Mouse (Mus musculus) midbrain, embryonic 12.5 days (tissue): ENCODE data around the gene Gm45521. TPM values are rescaled to one million over a fixed set of nuclear protein-coding genes. Genes with fewer than 3 reads are reported as not detected.

Experiments
- ATAC-seq: fragments of 200-750 bp; cut with Nextera tagmentation; 2 replicates; pipeline ENCODE4 v1.8.0; 2017; ENCODE audit warnings: low read depth, moderate TSS enrichment, moderate library complexity; ENCODE audit not compliant: low FRiP score
- H3K27ac ChIP-seq: fragments of 300-500 bp; sonication (generic); replicated peaks from 2 replicates; pipeline ENCODE4 v1.5.1; 2016; ENCODE audit warnings: mild to moderate bottlenecking
- H3K27me3 ChIP-seq: fragments of 300-500 bp; sonication (generic); 2 replicates; pipeline ENCODE4 v1.6.1; 2016; ENCODE audit warnings: mild to moderate bottlenecking
- H3K36me3 ChIP-seq: fragments of 300-500 bp; sonication (generic); 2 replicates; pipeline ENCODE4 v1.6.1; 2016
- H3K4me1 ChIP-seq: fragments of 300-500 bp; sonication (generic); 2 replicates; pipeline ENCODE4 v1.6.1; 2016
- H3K4me2 ChIP-seq: fragments of 300-500 bp; sonication (generic); replicated peaks from 2 replicates; pipeline ENCODE4 v1.6.1; 2016; ENCODE audit warnings: mild to moderate bottlenecking, moderate library complexity
- H3K4me3 ChIP-seq: fragments of 300-500 bp; sonication (generic); 2 replicates; pipeline ENCODE4 v1.5.1; 2016; ENCODE audit warnings: mild to moderate bottlenecking
- H3K9ac ChIP-seq: fragments of 300-500 bp; sonication (generic); replicated peaks from 2 replicates; pipeline ENCODE4 v1.6.1; 2016; ENCODE audit warnings: mild to moderate bottlenecking, moderate library complexity
- H3K9me3 ChIP-seq: fragments of 300-500 bp; sonication (generic); 2 replicates; pipeline ENCODE4 v1.6.1; 2016; ENCODE audit warnings: mild to moderate bottlenecking
- WGBS: fragments of 180-500 bp; shearing (Covaris S2); methylation state at CpG from one replicate; pipeline ENCODE4 v1.1.7; 2016; 5-methylcytosine and 5-hydroxymethylcytosine counted together
- polyA plus RNA-seq: library from polyadenylated mRNA; unstranded; fragments of >200 nt; fragmentation: Nextera tagmentation; extraction: Ambion mirVana; gene quantifications from 2 replicates; pipeline ENCODE4 v1.2.1, GENCODE M21; 2016

The Gm45521 gene
- polyA plus RNA-seq: not detected in 2 replicates

GRCm38 (mm10) chr14:7957049-7957448 lies at the start of gene Gm45521:
Gm45521 (plus strand) TSS chr14:7957288.
- no peak within 1 kb of the TSS for H3K4me3 ChIP-seq
- H3K4me1 ChIP-seq: peaks cover 17% of the 10 kb centered on the region
- H3K27me3 ChIP-seq: no peaks in the 10 kb centered on the region
- no peak within 1 kb of the TSS for H3K9ac ChIP-seq
- no peak within 1 kb of the TSS for H3K27ac ChIP-seq
- no peak within 1 kb of the TSS for H3K4me2 ChIP-seq
- ATAC-seq: peak; percentile 61
- 43% methylated on average over 9 of the region's 9 CpGs for WGBS
- no peaks in the 10 kb centered on the region for H3K9me3 ChIP-seq
- H3K36me3 ChIP-seq: no peaks in the 10 kb centered on the region

DNA sequence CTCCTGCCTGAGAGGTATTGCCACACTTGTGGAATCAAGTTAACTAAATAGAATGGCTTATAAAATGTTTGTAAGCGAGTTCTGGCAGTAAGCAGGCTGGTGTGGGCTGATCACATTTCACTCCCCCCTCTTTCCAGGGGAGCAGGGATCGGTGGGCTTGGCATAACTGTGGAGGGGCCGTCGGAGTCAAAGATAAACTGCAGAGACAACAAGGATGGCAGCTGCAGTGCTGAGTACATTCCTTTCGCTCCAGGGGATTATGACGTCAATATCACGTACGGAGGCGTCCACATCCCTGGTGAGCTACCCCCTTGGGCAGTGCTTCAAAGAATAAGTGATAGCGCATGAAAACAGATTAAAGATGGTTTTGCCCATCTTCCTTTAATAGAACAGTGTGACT lies 47.6 kb upstream of the Gm45521 start:
- no peak overlapping the region for H3K4me3 ChIP-seq
- H3K4me2 ChIP-seq: no peak overlapping the region
- no peak overlapping the region for H3K9ac ChIP-seq
- ATAC-seq: no peak
- H3K9me3 ChIP-seq: no peaks in the 10 kb centered on the region
- H3K27me3 ChIP-seq: no peaks in the 10 kb centered on the region
- WGBS: 81% methylated on average over 10 of the region's 10 CpGs
- H3K27ac ChIP-seq: no peak overlapping the region
- H3K36me3 ChIP-seq: peaks cover 27% of the 10 kb centered on the region
- no peaks in the 10 kb centered on the region for H3K4me1 ChIP-seq

- WGBS: 74% methylated on average over 7 of the region's 7 CpGs
- Histone ChIP-seq H3K27ac (no peak overlapping the region), H3K4me3 (no peak overlapping the region), H3K4me2 (no peak overlapping the region), H3K36me3 (peaks cover 40% of the 10 kb centered on the region), H3K4me1 (no peaks in the 10 kb centered on the region), H3K9ac (no peak overlapping the region), H3K27me3 (no peaks in the 10 kb centered on the region), H3K9me3 (no peaks in the 10 kb centered on the region)
- ATAC-seq: no peak
These were observed 43.2 kb upstream of the Gm45521 start for GRCm38 (mm10) chr14:7913842-7914241.

DNA sequence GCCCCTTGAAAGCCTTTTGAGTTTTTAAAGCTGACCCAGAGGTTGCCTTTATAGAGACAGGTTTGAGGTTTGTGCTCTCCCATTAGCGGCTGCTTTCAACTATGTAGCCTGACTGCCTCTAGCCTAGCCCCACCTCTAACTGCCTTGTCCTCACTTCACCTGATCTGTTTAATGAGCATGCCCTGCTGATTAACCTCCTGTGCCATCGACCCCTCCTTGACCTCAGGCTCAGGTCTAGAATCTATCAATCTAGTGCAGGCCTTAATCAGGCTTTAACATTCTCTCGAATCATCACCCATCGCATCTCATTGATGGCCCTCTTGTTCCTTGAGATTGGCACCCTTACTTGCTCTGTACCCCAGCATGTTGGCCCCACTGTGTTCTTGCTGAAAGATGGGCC lies 42.6 kb upstream of the Gm45521 start:
- Histone ChIP-seq H3K27me3 (no peaks in the 10 kb centered on the region), H3K9ac (no peak overlapping the region), H3K36me3 (peaks cover 46% of the 10 kb centered on the region), H3K4me3 (no peak overlapping the region), H3K4me1 (no peaks in the 10 kb centered on the region), H3K4me2 (no peak overlapping the region), H3K27ac (no peak overlapping the region), H3K9me3 (no peaks in the 10 kb centered on the region)
- 82% methylated on average over 4 of the region's 4 CpGs for WGBS
- no peak for ATAC-seq

DNA sequence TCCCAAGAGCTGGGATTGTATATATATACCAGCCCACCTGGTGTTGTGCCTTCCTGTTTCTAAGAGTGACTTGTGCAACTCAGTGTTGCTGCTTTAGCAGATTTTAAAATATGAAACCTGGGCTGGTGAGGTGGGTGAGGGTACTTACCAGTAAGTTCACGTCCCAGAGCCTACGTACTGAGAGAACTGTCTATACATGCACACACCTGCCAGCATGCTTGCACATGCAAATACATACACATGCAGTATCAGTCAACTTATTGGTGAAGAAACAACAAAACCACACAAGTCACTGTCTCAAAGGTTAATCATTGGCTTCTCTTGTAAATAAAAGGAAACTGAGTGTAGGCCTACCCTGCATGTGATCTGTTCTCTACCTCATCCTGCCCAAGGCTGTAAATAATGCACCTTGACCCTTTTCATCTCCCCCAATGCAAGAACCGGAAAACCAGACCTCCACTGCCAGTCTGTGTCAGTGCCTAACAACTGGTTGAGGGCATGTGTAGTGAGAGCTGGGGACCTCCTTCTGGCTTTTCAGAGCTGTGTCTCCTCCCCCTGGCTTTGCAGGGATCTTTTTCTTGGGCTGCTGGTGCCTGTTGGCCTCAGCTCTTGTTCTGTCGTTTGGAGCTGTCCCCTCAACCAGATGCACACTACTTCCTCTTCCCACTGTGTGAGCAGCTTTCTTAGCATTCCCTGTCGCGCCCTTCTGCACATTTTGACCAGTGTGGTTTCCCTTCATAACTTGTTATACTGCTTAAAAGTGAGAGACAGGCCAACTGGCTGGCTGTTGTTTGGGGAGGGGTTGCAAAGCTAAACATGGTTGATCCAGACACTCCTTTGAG lies 38.7 kb upstream of the Gm45521 start:
- H3K9ac ChIP-seq: no peak overlapping the region
- no peak for ATAC-seq
- H3K4me2 ChIP-seq: no peak overlapping the region
- 87% methylated on average over 6 of the region's 6 CpGs for WGBS
- peaks cover 61% of the 10 kb centered on the region for H3K36me3 ChIP-seq
- H3K4me1 ChIP-seq: no peaks in the 10 kb centered on the region
- no peak overlapping the region for H3K27ac ChIP-seq
- no peaks in the 10 kb centered on the region for H3K27me3 ChIP-seq
- H3K4me3 ChIP-seq: no peak overlapping the region
- no peaks in the 10 kb centered on the region for H3K9me3 ChIP-seq

GRCm38 (mm10) chr14:7919309-7919708 lies 37.8 kb upstream of the Gm45521 start:
- Histone ChIP-seq H3K4me2 (no peak overlapping the region), H3K4me3 (no peak overlapping the region), H3K27me3 (no peaks in the 10 kb centered on the region), H3K36me3 (peaks cover 65% of the 10 kb centered on the region), H3K27ac (no peak overlapping the region), H3K4me1 (no peaks in the 10 kb centered on the region), H3K9me3 (no peaks in the 10 kb centered on the region), H3K9ac (no peak overlapping the region)
- ATAC-seq: no peak
- 95% methylated on average over 5 of the region's 5 CpGs for WGBS

DNA sequence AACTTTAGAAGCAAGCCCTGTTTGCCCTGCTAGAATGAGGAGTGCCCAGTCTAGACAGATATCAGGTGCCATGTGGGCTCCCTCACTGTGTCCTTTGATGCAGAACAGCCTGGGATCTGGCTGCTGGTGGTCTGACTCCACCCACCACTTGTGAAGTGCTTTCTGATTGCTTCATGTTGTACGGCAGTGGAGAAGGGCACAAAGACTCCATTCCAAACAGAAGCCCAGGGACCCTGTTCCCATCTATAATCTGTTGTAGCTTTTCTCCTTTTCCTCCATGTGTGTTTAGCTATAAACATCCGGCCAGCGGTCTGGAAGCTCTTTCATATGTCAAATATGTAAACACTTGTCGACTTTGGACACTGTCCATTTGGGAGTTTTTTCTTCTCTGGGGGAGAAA lies 37.2 kb upstream of the Gm45521 start:
- WGBS: 80% methylated on average over 4 of the region's 4 CpGs
- Histone ChIP-seq H3K9ac (no peak overlapping the region), H3K4me2 (no peak overlapping the region), H3K36me3 (peaks cover 67% of the 10 kb centered on the region), H3K27me3 (no peaks in the 10 kb centered on the region), H3K4me3 (no peak overlapping the region), H3K27ac (no peak overlapping the region), H3K9me3 (no peaks in the 10 kb centered on the region), H3K4me1 (no peaks in the 10 kb centered on the region)
- no peak for ATAC-seq

- H3K4me1 ChIP-seq: no peaks in the 10 kb centered on the region
- no peak overlapping the region for H3K4me2 ChIP-seq
- no peak overlapping the region for H3K4me3 ChIP-seq
- no peak overlapping the region for H3K9ac ChIP-seq
- H3K27me3 ChIP-seq: no peaks in the 10 kb centered on the region
- peaks cover 70% of the 10 kb centered on the region for H3K36me3 ChIP-seq
- no peak for ATAC-seq
- H3K27ac ChIP-seq: no peak overlapping the region
- 89% methylated on average over 5 of the region's 5 CpGs for WGBS
- H3K9me3 ChIP-seq: no peaks in the 10 kb centered on the region
These were observed 35.6 kb upstream of the Gm45521 start for GRCm38 (mm10) chr14:7921459-7921858.

DNA sequence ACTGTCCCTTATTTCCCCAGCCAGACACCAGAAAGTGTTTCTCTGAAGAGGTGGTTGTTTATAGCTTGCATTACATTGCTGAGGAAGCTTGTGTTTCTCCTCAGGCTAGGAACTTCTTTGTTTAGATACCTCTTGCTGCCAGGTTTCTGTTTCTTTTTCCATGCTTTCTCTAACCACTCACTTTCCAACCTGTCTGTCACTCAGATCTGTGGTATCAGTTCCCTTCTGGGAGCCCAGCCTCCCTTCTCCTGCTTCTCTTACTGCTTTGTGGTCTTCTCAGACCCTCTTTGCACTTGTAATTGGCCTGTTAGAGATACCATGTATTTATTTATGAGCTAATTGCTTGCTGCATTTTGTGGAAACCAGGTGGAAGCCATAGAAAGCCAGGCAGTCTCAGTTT lies 33.5 kb upstream of the Gm45521 start:
- no peak overlapping the region for H3K9ac ChIP-seq
- no peaks in the 10 kb centered on the region for H3K4me1 ChIP-seq
- no peak overlapping the region for H3K27ac ChIP-seq
- no peak for ATAC-seq
- no peaks in the 10 kb centered on the region for H3K9me3 ChIP-seq
- no peak overlapping the region for H3K4me2 ChIP-seq
- no peak overlapping the region for H3K4me3 ChIP-seq
- no peaks in the 10 kb centered on the region for H3K27me3 ChIP-seq
- peaks cover 57% of the 10 kb centered on the region for H3K36me3 ChIP-seq

GRCm38 (mm10) chr14:7928362-7928761 lies 28.7 kb upstream of the Gm45521 start:
- no peaks in the 10 kb centered on the region for H3K27me3 ChIP-seq
- no peak overlapping the region for H3K4me3 ChIP-seq
- H3K9me3 ChIP-seq: no peaks in the 10 kb centered on the region
- ATAC-seq: no peak
- WGBS: 92% methylated on average over 1 of the region's 1 CpGs
- H3K36me3 ChIP-seq: peaks cover 69% of the 10 kb centered on the region
- no peak overlapping the region for H3K4me2 ChIP-seq
- no peak overlapping the region for H3K27ac ChIP-seq
- no peaks in the 10 kb centered on the region for H3K4me1 ChIP-seq
- H3K9ac ChIP-seq: no peak overlapping the region

- no peak overlapping the region for H3K9ac ChIP-seq
- ATAC-seq: no peak
- H3K9me3 ChIP-seq: no peaks in the 10 kb centered on the region
- H3K27ac ChIP-seq: no peak overlapping the region
- no peak overlapping the region for H3K4me3 ChIP-seq
- no peaks in the 10 kb centered on the region for H3K4me1 ChIP-seq
- H3K4me2 ChIP-seq: no peak overlapping the region
- no peaks in the 10 kb centered on the region for H3K27me3 ChIP-seq
- WGBS: 89% methylated on average over 7 of the region's 7 CpGs
- peaks cover 73% of the 10 kb centered on the region for H3K36me3 ChIP-seq
These were observed 28.1 kb upstream of the Gm45521 start for GRCm38 (mm10) chr14:7929029-7929428.

DNA sequence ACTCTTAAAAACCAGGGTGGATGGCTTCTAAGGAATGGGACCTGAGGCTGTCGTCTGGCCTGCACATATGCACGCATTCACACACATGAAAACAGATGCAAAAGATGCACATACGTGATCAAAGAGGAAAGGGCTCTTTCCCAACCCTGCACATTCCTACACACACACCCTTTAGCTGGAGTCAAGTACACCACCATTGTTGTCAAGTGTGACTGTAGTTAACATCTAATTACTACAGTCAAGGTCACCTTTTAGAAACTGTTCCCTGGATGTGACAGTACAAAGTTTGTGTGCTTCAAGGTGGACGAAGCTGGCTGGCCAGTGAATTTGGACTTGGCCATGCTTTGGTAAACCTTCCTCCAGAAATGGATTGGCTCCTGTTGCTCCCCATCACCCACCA lies 24.9 kb upstream of the Gm45521 start:
- no peak overlapping the region for H3K4me2 ChIP-seq
- no peaks in the 10 kb centered on the region for H3K27me3 ChIP-seq
- no peak overlapping the region for H3K4me3 ChIP-seq
- no peaks in the 10 kb centered on the region for H3K9me3 ChIP-seq
- peaks cover 55% of the 10 kb centered on the region for H3K36me3 ChIP-seq
- H3K4me1 ChIP-seq: peaks cover 7% of the 10 kb centered on the region; the same call in 1 of the 2 replicates
- no peak overlapping the region for H3K27ac ChIP-seq
- no peak for ATAC-seq
- 96% methylated on average over 4 of the region's 4 CpGs for WGBS
- no peak overlapping the region for H3K9ac ChIP-seq

GRCm38 (mm10) chr14:7934166-7934565 lies 22.9 kb upstream of the Gm45521 start:
- Histone ChIP-seq H3K36me3 (peaks cover 46% of the 10 kb centered on the region), H3K4me3 (no peak overlapping the region), H3K9ac (no peak overlapping the region), H3K27ac (no peak overlapping the region), H3K27me3 (no peaks in the 10 kb centered on the region), H3K4me1 (peaks cover 8% of the 10 kb centered on the region; the same call in 1 of the 2 replicates), H3K9me3 (no peaks in the 10 kb centered on the region), H3K4me2 (no peak overlapping the region)
- 90% methylated on average over 7 of the region's 7 CpGs for WGBS
- ATAC-seq: no peak
